In genomic region chr1:37956690-37957431, GRCm38 (mm10) we compare ENCODE assay signal across 13 mouse cellular contexts. TPM values are rescaled to one million over a fixed set of nuclear protein-coding genes. Genes with fewer than 3 reads are reported as not detected.
A peak's percentile ranks its signal among the peaks of the same experiment; 100 is the strongest.
DNase-seq lines count a peak whose midpoint lies in the region; ATAC-seq and TF ChIP-seq lines count a peak whose summit lies in the region.
"Had no signal": no experiment of that assay in that cellular context is flagged by ENCODE, and none has a peak within 500 bp of the region (broad histone marks: within the 10 kb centered on the region; RNA-seq: fewer than 3 reads in every experiment).

No protein-coding gene starts in this region.

- peak; percentile 30 for DNase-seq in kidney, adult 9 months
- no peak for DNase-seq in kidney, postnatal 25 days
- peak; percentile 82 for DNase-seq in midbrain, postnatal 0 days (ENCODE audit: low spot score)
- DNase-seq in adrenal gland, adult 8-10 months: peak; percentile 74
- DNase-seq in frontal cortex, postnatal 14 days (ENCODE audit: low spot score in 2 of 2): peak; percentile 12 to 16
- DNase-seq in adipocyte (ENCODE audit: low spot score): no peak
- DNase-seq: layer of hippocampus, postnatal 36 days; thymus, postnatal 4 days had no signal

- ATAC-seq in midbrain, postnatal 0 days (ENCODE audit: low FRiP score): no peak
- ATAC-seq in midbrain, embryonic 13.5 days: no peak

- WGBS in midbrain, postnatal 0 days: 26% methylated on average over 3 of the region's 3 CpGs
- 28% methylated on average over 3 of the region's 3 CpGs for whole genome bisulfite sequencing in midbrain, embryonic 13.5 days

- H3K4me3 ChIP-seq in midbrain, postnatal 0 days (ENCODE audit: low read depth, low read length): no peak overlapping the region
- H3K4me3 ChIP-seq in midbrain, embryonic 13.5 days (replicated peaks): no peak overlapping the region
- H3K4me3 ChIP-seq: myocyte had no signal

- no peaks in the 10 kb centered on the region for H3K27me3 ChIP-seq in midbrain, postnatal 0 days (ENCODE audit: insufficient read depth, low read length)
- no peaks in the 10 kb centered on the region for H3K27me3 ChIP-seq in midbrain, embryonic 13.5 days

- H3K9me3 ChIP-seq in midbrain, postnatal 0 days (ENCODE audit: low read length): no peaks in the 10 kb centered on the region
- 0 out of 2 replicates have a peak, but pooled peaks cover 2% of the 10 kb centered on the region for H3K9me3 ChIP-seq in midbrain, embryonic 13.5 days

- H3K4me2 ChIP-seq in midbrain, postnatal 0 days (ENCODE audit: low read depth, low read length, poor library complexity, severe bottlenecking): no peak overlapping the region
- no peak overlapping the region for H3K4me2 ChIP-seq in midbrain, embryonic 13.5 days (replicated peaks)
- H3K4me2 ChIP-seq: heart, embryonic 11.5 days had no signal

- H3K9ac ChIP-seq in midbrain, postnatal 0 days (replicated peaks; ENCODE audit: low read length, poor library complexity, severe bottlenecking): no peak overlapping the region
- H3K9ac ChIP-seq in midbrain, embryonic 13.5 days (replicated peaks): no peak overlapping the region

- no peak overlapping the region for H3K27ac ChIP-seq in midbrain, postnatal 0 days (ENCODE audit: low read depth, low read length)
- no peak overlapping the region for H3K27ac ChIP-seq in midbrain, embryonic 13.5 days

- H3K36me3 ChIP-seq in midbrain, postnatal 0 days (ENCODE audit: insufficient read depth, low read length): no peaks in the 10 kb centered on the region
- H3K36me3 ChIP-seq in midbrain, embryonic 13.5 days: no peaks in the 10 kb centered on the region

- H3K4me1 ChIP-seq in midbrain, postnatal 0 days (ENCODE audit: insufficient read depth, low read length): no peaks in the 10 kb centered on the region
- 0 out of 2 replicates have a peak, but pooled peaks cover 6% of the 10 kb centered on the region for H3K4me1 ChIP-seq in midbrain, embryonic 13.5 days (replicated peaks)

- TF ChIP-seq CTCF in midbrain, postnatal 0 days (IDR thresholded peaks at IDR 0.05): no peak

RNA-seq across cellular contexts. Expression of gene Lyg1, which starts 0.7 kb away (rescaled TPM):
- not detected in 2 replicates for total RNA-seq in midbrain, postnatal 0 days (2014; rRNA removed)
- not detected in 2 replicates for polyA plus RNA-seq in midbrain, postnatal 0 days (2015; fragmentation: Nextera tagmentation; extraction: Ambion mirVana)
- polyA plus RNA-seq in midbrain, embryonic 13.5 days (2015; fragmentation: Nextera tagmentation; extraction: Ambion mirVana): not detected in 2 replicates
- not detected for total RNA-seq in adrenal gland, adult 8-10 months (2022)
- total RNA-seq: layer of hippocampus, postnatal 36 days; MEL had no signal
- polyA plus RNA-seq: heart, embryonic 11.5 days; liver, embryonic 16.5 days; myocyte had no signal

RNA-seq across cellular contexts. Expression of gene Lyg2, which starts 40.6 kb away (rescaled TPM):
- total RNA-seq in midbrain, postnatal 0 days (2014; rRNA removed): not detected in 2 replicates
- polyA plus RNA-seq in midbrain, postnatal 0 days (2015; fragmentation: Nextera tagmentation; extraction: Ambion mirVana): 0.06 and 0.07 TPM in 2 replicates
- not detected in 2 replicates for polyA plus RNA-seq in midbrain, embryonic 13.5 days (2015; fragmentation: Nextera tagmentation; extraction: Ambion mirVana)
- total RNA-seq in adrenal gland, adult 8-10 months (2022): not detected
- total RNA-seq: layer of hippocampus, postnatal 36 days; MEL had no signal
- polyA plus RNA-seq: heart, embryonic 11.5 days; liver, embryonic 16.5 days; myocyte had no signal

RNA-seq across cellular contexts. Expression of gene Txndc9, which starts 40.8 kb away (rescaled TPM):
- total RNA-seq in midbrain, postnatal 0 days (2014; rRNA removed): 33.2 and 34.4 TPM in 2 replicates
- 112 and 116 TPM in 2 replicates for polyA plus RNA-seq in midbrain, postnatal 0 days (2015; fragmentation: Nextera tagmentation; extraction: Ambion mirVana)
- polyA plus RNA-seq in midbrain, embryonic 13.5 days (2015; fragmentation: Nextera tagmentation; extraction: Ambion mirVana): 165 and 167 TPM in 2 replicates
- 10 to 100 TPM; 74.0 to 87.7 (median 83.5) TPM for total RNA-seq in adrenal gland, adult 8-10 months (2022)

RNA-seq across cellular contexts. Expression of gene Eif5b, which starts 40.9 kb away (rescaled TPM):
- total RNA-seq in midbrain, postnatal 0 days (2014; rRNA removed): 6.6 and 12.4 TPM in 2 replicates
- 16.7 and 19.6 TPM in 2 replicates for polyA plus RNA-seq in midbrain, postnatal 0 days (2015; fragmentation: Nextera tagmentation; extraction: Ambion mirVana)
- polyA plus RNA-seq in midbrain, embryonic 13.5 days (2015; fragmentation: Nextera tagmentation; extraction: Ambion mirVana): 26.5 and 27.0 TPM in 2 replicates
- 10 to 100 TPM; 44.4 to 53.0 (median 48.8) TPM for total RNA-seq in adrenal gland, adult 8-10 months (2022)

Comparison
In these comparisons a context has a peak if more than half of its experiments do, and no peak if none do; other contexts are left out.
1. DNase-seq: peak in kidney, adult 9 months (single experiment), midbrain, postnatal 0 days (single experiment), adrenal gland, adult 8-10 months (single experiment) and frontal cortex, postnatal 14 days (2 of 2); none in kidney, postnatal 25 days (0 of 2) and adipocyte (single experiment).